ENCODE assay signal across 24 mouse cellular contexts in genomic region chr16:22663136-22663535, GRCm38 (mm10). TPM values are rescaled to one million over a fixed set of nuclear protein-coding genes. Genes with fewer than 3 reads are reported as not detected.
DNase-seq lines count a peak whose midpoint lies in the region; ATAC-seq lines count a peak whose summit lies in the region.
"Had no signal": no experiment of that assay in that cellular context is flagged by ENCODE, and none has a peak within 500 bp of the region (broad histone marks: within the 10 kb centered on the region; RNA-seq: fewer than 3 reads in every experiment).

No protein-coding gene starts in this region.

- H3K9ac ChIP-seq in liver, embryonic 16.5 days (ENCODE audit: low read depth, low read length), result no peak overlapping the region
- no peak overlapping the region for H3K9ac ChIP-seq in liver, embryonic 12.5 days
- H3K9ac ChIP-seq: hindbrain, embryonic 13.5 days; neural tube, embryonic 15.5 days; stomach, embryonic 15.5 days had no signal

- ATAC-seq in liver, embryonic 16.5 days (ENCODE audit: low read depth), result 0 out of 2 replicates have a peak, but pooled peaks have one; percentile 5
- no peak for ATAC-seq in liver, embryonic 12.5 days
- ATAC-seq: CD4-positive, CD25-positive, alpha-beta regulatory T cell, adult 4 months had no signal

- H3K4me1 ChIP-seq in liver, embryonic 16.5 days (ENCODE audit: control insufficient read depth, low read depth, low read length), result no peaks in the 10 kb centered on the region; the same call in none of the 2 replicates
- no peaks in the 10 kb centered on the region for H3K4me1 ChIP-seq in liver, embryonic 12.5 days
- H3K4me1 ChIP-seq: hindbrain, embryonic 13.5 days; limb, embryonic 10.5 days; neural tube, embryonic 15.5 days; stomach, embryonic 15.5 days had no signal

- no peak overlapping the region for H3K4me2 ChIP-seq in liver, embryonic 16.5 days (ENCODE audit: low read depth, low read length)
- no peak overlapping the region for H3K4me2 ChIP-seq in liver, embryonic 12.5 days
- H3K4me2 ChIP-seq: hindbrain, embryonic 13.5 days; midbrain, embryonic 11.5 days; neural tube, embryonic 15.5 days; stomach, embryonic 15.5 days had no signal

- H3K27me3 ChIP-seq in liver, embryonic 16.5 days (ENCODE audit: control insufficient read depth, insufficient read depth, low read depth, low read length), result no peaks in the 10 kb centered on the region
- peaks cover 4% of the 10 kb centered on the region for H3K27me3 ChIP-seq in liver, embryonic 12.5 days (replicated peaks)
- H3K27me3 ChIP-seq: stomach, embryonic 15.5 days had no signal

- H3K27ac ChIP-seq in liver, embryonic 16.5 days (ENCODE audit: low read length), result no peak overlapping the region
- H3K27ac ChIP-seq in liver, embryonic 12.5 days, result no peak overlapping the region
- H3K27ac ChIP-seq: forebrain, embryonic 10.5 days; hindbrain, embryonic 13.5 days; left cerebral cortex, adult 2 months; limb, embryonic 10.5 days; neural tube, embryonic 15.5 days; stomach, embryonic 15.5 days had no signal

- H3K36me3 ChIP-seq in liver, embryonic 16.5 days (ENCODE audit: control insufficient read depth, insufficient read depth), result no peaks in the 10 kb centered on the region
- no peaks in the 10 kb centered on the region for H3K36me3 ChIP-seq in liver, embryonic 12.5 days
- H3K36me3 ChIP-seq: forebrain, embryonic 10.5 days; hindbrain, embryonic 13.5 days; limb, embryonic 10.5 days; neural tube, embryonic 15.5 days; stomach, embryonic 15.5 days had no signal

- no peak overlapping the region for H3K4me3 ChIP-seq in liver, embryonic 16.5 days (ENCODE audit: low read depth, low read length)
- no peak overlapping the region for H3K4me3 ChIP-seq in liver, embryonic 12.5 days
- H3K4me3 ChIP-seq: forebrain, embryonic 10.5 days; hindbrain, embryonic 13.5 days; left cerebral cortex, adult 2 months; limb, embryonic 10.5 days; neural tube, embryonic 15.5 days; stomach, embryonic 15.5 days had no signal

- 29% methylated on average over 2 of the region's 2 CpGs for WGBS in liver, embryonic 16.5 days (ENCODE audit: insufficient replicate concordance)
- 42% methylated on average over 2 of the region's 2 CpGs for whole genome bisulfite sequencing in liver, embryonic 12.5 days (ENCODE audit: insufficient replicate concordance)

- no peaks in the 10 kb centered on the region for H3K9me3 ChIP-seq in liver, embryonic 16.5 days (replicated peaks; ENCODE audit: control insufficient read depth, low read length)
- no peaks in the 10 kb centered on the region for H3K9me3 ChIP-seq in liver, embryonic 12.5 days (replicated peaks)
- H3K9me3 ChIP-seq: forebrain, embryonic 10.5 days; hindbrain, embryonic 13.5 days; limb, embryonic 10.5 days; neural tube, embryonic 15.5 days; stomach, embryonic 15.5 days had no signal

- DNase-seq in kidney, adult 9 months, result peak; percentile 91
- DNase-seq in kidney, postnatal 25 days, result peak; percentile 71 to 86
- no peak for DNase-seq in cerebellum, postnatal 14 days
- DNase-seq in layer of hippocampus, adult 8-10 months (ENCODE audit: low spot score in 2 of 2), result no peak
- no peak for DNase-seq in layer of hippocampus, adult 11-12 months (ENCODE audit: low spot score)
- DNase-seq: adrenal gland, postnatal 36 days; cerebellum, adult 9-10 months; heart, postnatal 36 days; liver; lung, adult 2 months; lung, postnatal 14 days; right cerebral cortex, adult 18-20 months; thymus, adult 18-20 months; thymus, postnatal 4 days had no signal

RNA-seq across cellular contexts. Expression of gene Dgkg, which starts 6.1 kb away (rescaled TPM):
- polyA plus RNA-seq in liver, embryonic 16.5 days (2015; fragmentation: Nextera tagmentation; extraction: Ambion mirVana), result 0.83 and 1.5 TPM in 2 replicates
- 0.89 and 0.91 TPM in 2 replicates for polyA plus RNA-seq in liver, embryonic 12.5 days (2016; fragmentation: Nextera tagmentation; extraction: Ambion mirVana)
- 100 to 1,000 TPM; 171 to 234 (median 200) TPM for total RNA-seq in layer of hippocampus, adult 8-10 months (2022)

Comparison
In these comparisons a context has a peak if more than half of its experiments do, and no peak if none do; other contexts are left out.
1. DNase-seq: peak in kidney, adult 9 months (single experiment) and kidney, postnatal 25 days (2 of 2); none in cerebellum, postnatal 14 days (0 of 2), layer of hippocampus, adult 8-10 months (0 of 2) and layer of hippocampus, adult 11-12 months (single experiment).